ENCODE assay signal across 8 mouse cellular contexts in genomic region chr14:33146287-33146686, GRCm38 (mm10). TPM values are rescaled to one million over a fixed set of nuclear protein-coding genes. Genes with fewer than 3 reads are reported as not detected.
A peak's percentile ranks its signal among the peaks of the same experiment; 100 is the strongest.
DNase-seq lines count a peak whose midpoint lies in the region; ATAC-seq lines count a peak whose summit lies in the region.

No protein-coding gene starts in this region.

- peak; percentile 29 to 36 for DNase-seq in cerebellum, postnatal 14 days
- peak; percentile 17 for DNase-seq in left cerebral cortex, postnatal 4 days
- no peak for DNase-seq in left cerebral cortex, postnatal 25 days (ENCODE audit: low spot score in 2 of 2)
- DNase-seq in MEL-GATA-1-ER (ENCODE audit: extremely low read depth, low read depth) = peak; percentile 14
- DNase-seq in adrenal gland, postnatal 25 days = no peak
- no peak for DNase-seq in yolk sac, embryonic 10.5 days (ENCODE audit: low spot score)

- ATAC-seq in cerebellum, adult (ENCODE audit: insufficient number of reproducible peaks, low FRiP score, low TSS enrichment) = no peak
- ATAC-seq in megakaryocyte, adult 5-6 weeks (ENCODE audit: poor library complexity, severe bottlenecking) = peak; percentile 67

- intact Hi-C loops in left cerebral cortex, postnatal 4 days (cut with DNase I) = no loop called here
- intact Hi-C loops in left cerebral cortex, postnatal 25 days (cut with DNase I) = loop anchor here (2.0 kb wide), 1 partner anchor 59 kb away; no protein-coding TSS in a partner anchor

RNA-seq across cellular contexts. Expression of gene Wdfy4, which starts 39.0 kb away (rescaled TPM):
- total RNA-seq in left cerebral cortex, postnatal 4 days (2021) = 1 to 10 TPM; 1.2 to 2.7 TPM
- total RNA-seq in left cerebral cortex, postnatal 25 days (2021) = 1 to 10 TPM; 2.6 to 2.9 TPM
- total RNA-seq in megakaryocyte, adult 5-6 weeks (2015) = 37.1 and 44.6 TPM in 2 replicates
- total RNA-seq in megakaryocyte, adult 5-6 weeks (2017) = 65.9 and 77.6 TPM in 2 replicates
- total RNA-seq in adrenal gland, postnatal 25 days (2021) = 0.90 and 2.0 TPM in 2 replicates

Comparison
In these comparisons a context has a peak if more than half of its experiments do, and no peak if none do; other contexts are left out.
1. DNase-seq: peak in cerebellum, postnatal 14 days (2 of 2), left cerebral cortex, postnatal 4 days (single experiment) and MEL-GATA-1-ER (single experiment); none in left cerebral cortex, postnatal 25 days (0 of 2), adrenal gland, postnatal 25 days (single experiment) and yolk sac, embryonic 10.5 days (single experiment).
2. RNA of gene Wdfy4, which starts 39.0 kb away (total RNA-seq): 37.1 to 77.6 TPM in megakaryocyte, adult 5-6 weeks; 2.6 to 2.9 TPM in left cerebral cortex, postnatal 25 days, 1.2 to 2.7 TPM in left cerebral cortex, postnatal 4 days and 0.90 to 2.0 TPM in adrenal gland, postnatal 25 days; every median in the first group is over 4 times any median in the second.